In the genomic region with DNA sequence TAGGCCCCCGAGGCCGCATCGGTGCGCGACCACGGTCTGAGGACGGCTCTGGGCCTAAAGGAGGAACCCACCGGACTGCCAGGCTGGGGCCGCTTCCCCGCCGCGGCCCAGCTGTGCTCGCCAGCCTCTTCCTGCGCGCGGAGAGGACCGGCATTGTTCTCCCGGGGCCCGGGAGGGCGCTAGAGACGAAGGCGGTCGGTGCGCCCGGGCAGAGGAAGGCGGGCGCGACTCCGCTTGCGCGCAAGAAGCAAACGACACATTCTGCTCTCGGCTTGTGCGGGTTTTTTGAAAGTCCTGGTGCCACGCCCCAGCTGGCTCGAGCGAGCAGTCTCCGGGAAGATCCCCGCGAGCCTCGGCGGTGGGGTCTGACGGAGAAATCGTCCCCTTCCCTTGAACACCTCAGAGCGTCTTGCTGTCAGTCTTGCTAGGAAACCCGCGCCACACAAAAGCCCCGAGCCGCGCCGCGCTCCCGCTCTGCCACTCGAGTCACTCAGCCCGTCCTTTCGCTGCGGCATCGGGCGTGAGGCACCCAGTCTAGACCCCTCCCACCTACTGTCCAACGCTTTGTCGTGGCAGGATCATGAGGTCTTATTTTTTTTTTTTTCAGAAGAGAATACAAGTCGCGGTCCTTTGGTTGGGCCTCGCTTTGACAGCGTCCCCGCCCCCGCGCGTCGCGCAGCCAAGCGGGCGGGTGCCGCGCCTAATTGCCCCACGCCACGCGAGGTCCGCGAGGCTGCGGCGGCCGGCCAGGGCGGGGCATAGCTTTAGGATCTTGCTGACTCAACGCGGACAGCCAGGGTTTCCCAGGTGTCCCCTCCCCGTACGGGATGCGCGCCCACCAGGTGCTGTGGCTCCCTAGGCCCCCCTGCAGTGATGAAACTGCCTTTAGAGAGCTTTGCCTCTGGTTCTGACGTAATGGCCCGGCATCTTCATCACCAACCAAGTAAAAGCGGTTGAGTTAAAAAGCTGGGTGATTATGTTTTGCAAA, we compare ENCODE assay signal across 8 mouse cellular contexts. TPM values are rescaled to one million over a fixed set of nuclear protein-coding genes. Genes with fewer than 3 reads are reported as not detected.
DNase-seq lines count a peak whose midpoint lies in the region; ATAC-seq and TF ChIP-seq lines count a peak whose summit lies in the region.

A gene (minus strand): TSS at position 497 of the 988 bp plus-strand sequence.

- peak; percentile 83 for DNase-seq in CD4-positive, CD25-positive, alpha-beta regulatory T cell, adult 2 months (ENCODE audit: low read depth, low spot score)
- peak; percentile 91 for DNase-seq in heart, embryonic 10.5 days (ENCODE audit: low spot score)
- peak; percentile 86 for DNase-seq in kidney, postnatal 10 days
- DNase-seq in liver, embryonic 13.5 days, result peak; percentile 71
- peak; percentile 84 for DNase-seq in naive thymus-derived CD4-positive, alpha-beta T cell, adult 2 months (ENCODE audit: low read depth)

- H3K4me3 ChIP-seq in bone marrow, adult 2 months (replicated peaks; ENCODE audit: control insufficient read depth, low read depth, low read length), result peak within 1 kb of the TSS; percentile 98
- peak within 1 kb of the TSS; percentile 80 for H3K4me3 ChIP-seq in embryonic fibroblast, embryonic 13.5 days (ENCODE audit: insufficient read depth, low read length)
- H3K4me3 ChIP-seq in heart, embryonic 10.5 days, result peak within 1 kb of the TSS; percentile 96
- peak within 1 kb of the TSS; percentile 96 for H3K4me3 ChIP-seq in liver, embryonic 13.5 days (replicated peaks)
- H3K4me3 ChIP-seq in stomach, embryonic 16.5 days (replicated peaks; ENCODE audit: low read length), result peak within 1 kb of the TSS; percentile 80

- H3K9ac ChIP-seq in liver, embryonic 13.5 days, result peak within 1 kb of the TSS; percentile 100
- peak within 1 kb of the TSS; percentile 98 for H3K9ac ChIP-seq in stomach, embryonic 16.5 days (ENCODE audit: low read length)

- TF ChIP-seq POLR2A in bone marrow, adult 2 months (IDR thresholded peaks at IDR 0.05; ENCODE audit: borderline replicate concordance, control insufficient read depth, low read depth, low read length), result peak; percentile 37; the same call in 1 of the 2 replicates
- TF ChIP-seq POLR2A in embryonic fibroblast, embryonic 13.5 days (IDR thresholded peaks at IDR 0.05; ENCODE audit: low read depth, low read length), result peak; percentile 68

- TF ChIP-seq CTCF in bone marrow, adult 2 months (IDR thresholded peaks at IDR 0.05; ENCODE audit: control insufficient read depth, insufficient read depth, low read length), result no peak
- TF ChIP-seq CTCF in embryonic fibroblast, embryonic 13.5 days (IDR thresholded peaks at IDR 0.05; ENCODE audit: borderline replicate concordance, insufficient read depth, low read length), result no peak

- WGBS in bone marrow, adult 2 months, result under 1% methylated on average over 92 of the region's 93 CpGs
- under 1% methylated on average over 93 of the region's 93 CpGs for WGBS in heart, embryonic 10.5 days
- under 1% methylated on average over 92 of the region's 93 CpGs for WGBS in liver, embryonic 13.5 days (ENCODE audit: insufficient replicate concordance)
- WGBS in stomach, embryonic 16.5 days, result under 1% methylated on average over 92 of the region's 93 CpGs

- H3K9me3 ChIP-seq in heart, embryonic 10.5 days, result no peaks in the 10 kb centered on the region
- H3K9me3 ChIP-seq in liver, embryonic 13.5 days (replicated peaks), result no peaks in the 10 kb centered on the region
- no peaks in the 10 kb centered on the region for H3K9me3 ChIP-seq in stomach, embryonic 16.5 days (replicated peaks; ENCODE audit: control insufficient read depth, low read length)

- H3K27me3 ChIP-seq in heart, embryonic 10.5 days (ENCODE audit: insufficient read depth, poor library complexity, severe bottlenecking), result no peaks in the 10 kb centered on the region
- H3K27me3 ChIP-seq in liver, embryonic 13.5 days, result 0 out of 2 replicates have a peak, but pooled peaks cover 12% of the 10 kb centered on the region
- H3K27me3 ChIP-seq in stomach, embryonic 16.5 days (ENCODE audit: control insufficient read depth, insufficient read depth, low read length), result no peaks in the 10 kb centered on the region

- H3K36me3 ChIP-seq in heart, embryonic 10.5 days, result peaks cover 13% of the 10 kb centered on the region
- peaks cover 17% of the 10 kb centered on the region for H3K36me3 ChIP-seq in liver, embryonic 13.5 days
- H3K36me3 ChIP-seq in stomach, embryonic 16.5 days (ENCODE audit: control insufficient read depth, insufficient read depth, low read length), result 0 out of 2 replicates have a peak, but pooled peaks cover under 1% of the 10 kb centered on the region

- peaks cover 7% of the 10 kb centered on the region; the same call in 1 of the 2 replicates for H3K4me1 ChIP-seq in bone marrow, adult 2 months (ENCODE audit: control insufficient read depth, insufficient read depth, low read length)
- peaks cover 6% of the 10 kb centered on the region for H3K4me1 ChIP-seq in embryonic fibroblast, embryonic 13.5 days (ENCODE audit: control insufficient read depth, insufficient read depth, low read length)
- peaks cover 71% of the 10 kb centered on the region for H3K4me1 ChIP-seq in heart, embryonic 10.5 days
- peaks cover 78% of the 10 kb centered on the region for H3K4me1 ChIP-seq in liver, embryonic 13.5 days (replicated peaks)
- H3K4me1 ChIP-seq in stomach, embryonic 16.5 days (ENCODE audit: control insufficient read depth, insufficient read depth, low read length), result peaks cover 33% of the 10 kb centered on the region

- peak within 1 kb of the TSS; percentile 99 for H3K27ac ChIP-seq in bone marrow, adult 2 months (ENCODE audit: control insufficient read depth, insufficient read depth, low read depth, low read length, poor library complexity)
- H3K27ac ChIP-seq in embryonic fibroblast, embryonic 13.5 days (ENCODE audit: insufficient read depth, low read length), result peak within 1 kb of the TSS; percentile 92
- peak within 1 kb of the TSS; percentile 100 for H3K27ac ChIP-seq in heart, embryonic 10.5 days
- peak within 1 kb of the TSS; percentile 98 for H3K27ac ChIP-seq in liver, embryonic 13.5 days
- H3K27ac ChIP-seq in stomach, embryonic 16.5 days (ENCODE audit: low read length), result peak within 1 kb of the TSS; percentile 98

- ATAC-seq in liver, embryonic 13.5 days (ENCODE audit: low read depth), result peak; percentile 9
- ATAC-seq in stomach, embryonic 16.5 days (ENCODE audit: insufficient read depth, low FRiP score), result peak; percentile 51

- peak within 1 kb of the TSS; percentile 97 for H3K4me2 ChIP-seq in liver, embryonic 13.5 days
- H3K4me2 ChIP-seq in stomach, embryonic 16.5 days (ENCODE audit: low read depth, low read length), result peak within 1 kb of the TSS; percentile 97

RNA-seq across cellular contexts. Expression of the gene that starts here (rescaled TPM):
- 148 and 149 TPM in 2 replicates for polyA plus RNA-seq in bone marrow, adult 2 months (2011; ENCODE audit: insufficient read depth, insufficient read length, low replicate concordance, missing spikeins)
- polyA plus RNA-seq in embryonic fibroblast, embryonic 13.5 days (2011; ENCODE audit: insufficient read length, low read depth, missing spikeins), result 46.4 and 54.8 TPM in 2 replicates
- polyA plus RNA-seq in heart, embryonic 10.5 days (2016; fragmentation: Nextera tagmentation; extraction: Ambion mirVana), result 70.6 and 79.7 TPM in 2 replicates
- polyA plus RNA-seq in liver, embryonic 13.5 days (2015; fragmentation: Nextera tagmentation; extraction: Ambion mirVana), result 86.2 and 97.4 TPM in 2 replicates
- 66.7 and 76.8 TPM in 2 replicates for polyA plus RNA-seq in stomach, embryonic 16.5 days (2015; fragmentation: Nextera tagmentation; extraction: Ambion mirVana)

Comparison
In these comparisons a context has a peak if more than half of its experiments do, and no peak if none do; other contexts are left out.
1. Peak in every context shown above with its lines: DNase-seq, ATAC-seq, H3K4me3 ChIP-seq and H3K27ac ChIP-seq.